Mouse (Mus musculus) limb, embryonic 14.5 days (tissue): ENCODE results near the gene Lyplal1. TPM values are rescaled to one million over a fixed set of nuclear protein-coding genes. Genes with fewer than 3 reads are reported as not detected.

ENCODE experiments used
- ATAC-seq: fragments of 200-750 bp; cut with Nextera tagmentation; 2 replicates; pipeline ENCODE4 v1.8.0; 2017; ENCODE audit warnings: low read depth, moderate number of reproducible peaks, moderate TSS enrichment; ENCODE audit not compliant: low FRiP score
- DNase-seq: peaks from one replicate; pipeline ENCODE4 v3.0.0-alpha.2; 2015; ENCODE audit warnings: low spot score
- H3K27ac ChIP-seq: fragments of 300-500 bp; sonication (generic); replicated peaks from 2 replicates; pipeline ENCODE4 v1.5.1; 2014; ENCODE audit warnings: low read depth, mild to moderate bottlenecking, low read length, moderate library complexity, mixed read lengths
- H3K27me3 ChIP-seq: fragments of 300-500 bp; sonication (generic); 2 replicates; pipeline ENCODE4 v1.6.1; 2014; ENCODE audit warnings: low read length, mixed read lengths; ENCODE audit not compliant: control insufficient read depth, insufficient read depth
- H3K36me3 ChIP-seq: fragments of 300-500 bp; sonication (generic); 2 replicates; pipeline ENCODE4 v1.6.1; 2014; ENCODE audit warnings: mild to moderate bottlenecking, low read length, moderate library complexity, mixed read lengths; ENCODE audit not compliant: control insufficient read depth, insufficient read depth
- H3K4me1 ChIP-seq: fragments of 300-500 bp; sonication (generic); 2 replicates; pipeline ENCODE4 v1.6.1; 2014; ENCODE audit warnings: antibody characterized with exemption, low read length, mixed read lengths; ENCODE audit not compliant: control insufficient read depth, insufficient read depth
- H3K4me2 ChIP-seq: fragments of 300-500 bp; sonication (generic); replicated peaks from 2 replicates; pipeline ENCODE4 v1.6.1; 2014; ENCODE audit warnings: low read depth, mild to moderate bottlenecking, low read length, moderate library complexity; ENCODE audit not compliant: severe bottlenecking
- H3K4me3 ChIP-seq: fragments of 300-500 bp; sonication (generic); replicated peaks from 2 replicates; pipeline ENCODE4 v1.5.1; 2014; ENCODE audit warnings: low read length
- H3K9ac ChIP-seq: fragments of 300-500 bp; sonication (generic); 2 replicates; pipeline ENCODE4 v1.6.1; 2014; ENCODE audit warnings: mild to moderate bottlenecking, low read depth, low read length, moderate library complexity; ENCODE audit not compliant: severe bottlenecking
- H3K9me3 ChIP-seq: fragments of 300-500 bp; sonication (generic); 2 replicates; pipeline ENCODE4 v1.6.1; 2016; ENCODE audit warnings: low read length; ENCODE audit not compliant: control insufficient read depth
- POLR2A ChIP-seq: fragments of 200-500 bp; IDR thresholded peaks from 2 replicates; pipeline ENCODE4 v1.8.0; 2012; ENCODE audit warnings: inconsistent platforms, mild to moderate bottlenecking, moderate library complexity, borderline replicate concordance; ENCODE audit not compliant: insufficient read depth, insufficient read length; ENCODE audit errors: extremely low read depth
- WGBS: fragments of 180-500 bp; shearing (Covaris S2); extraction: QIAGEN DNeasy Blood & Tissue Kit; methylation state at CpG from one replicate; pipeline ENCODE4 v1.1.7; 2014; 5-methylcytosine and 5-hydroxymethylcytosine counted together
- polyA plus RNA-seq, 2 experiments: library from polyadenylated mRNA; depleted of rRNA in 1 of 2; stranded (reverse) in 1 of 2; unstranded in 1 of 2; fragments of >200 nt; fragmentation: Nextera tagmentation in 1 of 2; extraction: Ambion mirVana in 1 of 2; gene quantifications; 2 replicates each; pipeline versions ENCODE4 v1.2.1 to v1.2.3; 2012 to 2014

Gene Lyplal1
- polyA plus RNA-seq, 2 experiments = 14.0 to 18.0 TPM

DNA sequence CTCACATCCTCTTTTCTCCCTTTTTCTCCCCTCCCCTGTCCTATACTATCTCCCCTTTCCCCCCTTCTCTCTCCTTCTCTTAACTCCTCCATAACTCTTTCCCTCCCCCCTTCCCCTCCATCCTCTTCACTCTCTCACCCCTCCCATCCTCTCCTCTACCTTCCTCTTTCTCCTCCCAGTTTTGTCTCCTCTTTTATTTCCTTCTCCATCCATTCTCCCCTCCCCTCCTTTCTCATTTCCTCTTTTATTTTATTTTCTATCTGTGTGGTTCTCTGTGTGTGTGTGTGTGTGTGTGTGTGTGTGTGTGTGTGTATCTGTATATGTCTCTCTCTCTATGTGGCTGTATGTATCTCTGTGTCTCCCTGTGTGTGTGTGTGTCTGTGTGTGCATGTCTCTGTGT lies 6.6 kb upstream of the Lyplal1 start:
- DNase-seq (no peak), ATAC-seq (no peak)
- H3K27me3 ChIP-seq = no peaks in the 10 kb centered on the region
- H3K4me1 ChIP-seq = no peaks in the 10 kb centered on the region
- no peaks in the 10 kb centered on the region for H3K9me3 ChIP-seq
- no peak overlapping the region for H3K4me3 ChIP-seq
- no peak overlapping the region for H3K4me2 ChIP-seq
- no peak overlapping the region for H3K27ac ChIP-seq
- TF ChIP-seq POLR2A = no peak
- no peak overlapping the region for H3K9ac ChIP-seq
- no peaks in the 10 kb centered on the region for H3K36me3 ChIP-seq

GRCm38 (mm10) chr1:186119856-186120255 lies 2.7 kb upstream of the Lyplal1 start:
- no peak overlapping the region for H3K4me2 ChIP-seq
- TF ChIP-seq POLR2A = no peak
- H3K27ac ChIP-seq = no peak overlapping the region
- no peak for DNase-seq
- peaks cover 8% of the 10 kb centered on the region for H3K4me1 ChIP-seq
- H3K9me3 ChIP-seq = no peaks in the 10 kb centered on the region
- WGBS = 57% methylated on average over 5 of the region's 5 CpGs
- H3K4me3 ChIP-seq = no peak overlapping the region
- ATAC-seq = no peak
- H3K36me3 ChIP-seq = no peaks in the 10 kb centered on the region
- no peaks in the 10 kb centered on the region for H3K27me3 ChIP-seq
- no peak overlapping the region for H3K9ac ChIP-seq

- 66% methylated on average over 7 of the region's 7 CpGs for WGBS
Measured at GRCm38 (mm10) chr1:186116086-186116600, 967 bp downstream of the Lyplal1 start.

DNA sequence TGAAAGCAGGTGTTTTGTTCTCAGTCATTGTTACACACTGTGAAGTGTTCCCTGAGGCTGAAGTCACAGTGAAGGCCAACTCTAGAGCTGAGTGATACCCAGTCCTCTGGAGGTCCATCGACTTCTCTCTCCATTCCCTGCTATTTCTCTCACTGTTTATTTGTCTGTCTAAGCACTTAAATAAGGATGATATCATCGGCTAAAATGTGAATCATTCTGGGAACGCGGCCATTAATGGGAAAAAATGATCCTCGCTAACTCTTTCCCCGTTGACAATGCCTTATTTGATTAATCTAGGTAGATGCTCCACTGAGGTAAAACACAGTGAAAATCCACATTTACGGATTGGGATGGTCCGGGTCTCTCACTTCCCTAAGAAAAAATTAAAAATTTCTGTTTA lies 14.8 kb downstream of the Lyplal1 start:
- Histone ChIP-seq H3K27me3 (no peaks in the 10 kb centered on the region), H3K4me3 (no peak overlapping the region), H3K4me1 (no peaks in the 10 kb centered on the region), H3K9ac (no peak overlapping the region), H3K9me3 (no peaks in the 10 kb centered on the region), H3K4me2 (no peak overlapping the region), H3K36me3 (no peaks in the 10 kb centered on the region), H3K27ac (no peak overlapping the region)
- ATAC-seq (no peak), DNase-seq (peak; percentile 46)
- WGBS = 82% methylated on average over 8 of the region's 8 CpGs
- TF ChIP-seq POLR2A = no peak

More at GRCm38 (mm10) chr1:186116086-186116600, 967 bp downstream of the Lyplal1 start:
- Histone ChIP-seq H3K4me1 (peaks cover 8% of the 10 kb centered on the region), H3K9ac (peak overlapping the region; percentile 77), H3K27me3 (no peaks in the 10 kb centered on the region), H3K4me3 (peak overlapping the region; percentile 74), H3K4me2 (peak overlapping the region; percentile 88), H3K36me3 (no peaks in the 10 kb centered on the region), H3K27ac (no peak overlapping the region), H3K9me3 (peaks cover 5% of the 10 kb centered on the region; the same call in 1 of the 2 replicates)
- no peak for DNase-seq
- TF ChIP-seq POLR2A = no peak
- ATAC-seq = no peak

DNA sequence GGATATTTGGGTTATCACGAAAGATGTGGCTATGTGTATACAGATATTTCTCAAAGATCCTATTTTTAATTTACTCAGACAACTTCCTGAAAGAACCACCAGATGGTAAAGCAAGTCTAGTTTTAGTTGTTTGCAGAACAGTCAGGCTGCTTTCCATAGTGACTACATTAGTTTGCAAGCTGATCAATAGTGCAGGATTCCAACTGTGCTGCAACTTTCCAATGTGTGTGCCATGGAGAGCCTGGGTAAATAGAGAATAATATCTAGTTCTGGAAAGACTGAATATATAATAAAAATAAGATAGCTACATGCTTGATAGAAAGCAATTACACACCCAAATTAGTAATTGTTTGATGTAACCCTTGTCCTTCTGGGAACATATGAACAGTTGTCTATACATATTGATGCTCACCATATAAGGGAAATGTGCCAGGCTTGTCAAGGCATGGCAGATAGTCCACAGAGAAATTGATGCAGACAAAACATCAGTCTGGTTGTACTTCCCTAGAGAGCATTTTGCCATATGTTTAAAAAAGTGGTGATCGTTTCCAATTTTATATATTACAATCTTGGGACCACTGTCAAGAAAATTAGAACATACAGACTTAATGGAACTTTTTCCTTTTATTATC lies 50.7 kb downstream of the Lyplal1 start:
- no peak overlapping the region for H3K4me2 ChIP-seq
- H3K4me1 ChIP-seq = peaks cover 6% of the 10 kb centered on the region; the same call in 1 of the 2 replicates
- no peak for DNase-seq
- no peaks in the 10 kb centered on the region for H3K36me3 ChIP-seq
- no peak overlapping the region for H3K27ac ChIP-seq
- no peak overlapping the region for H3K4me3 ChIP-seq
- 88% methylated on average over 2 of the region's 2 CpGs for WGBS
- no peak overlapping the region for H3K9ac ChIP-seq
- peaks cover 6% of the 10 kb centered on the region; the same call in 1 of the 2 replicates for H3K9me3 ChIP-seq
- no peaks in the 10 kb centered on the region for H3K27me3 ChIP-seq
- ATAC-seq = no peak
- no peak for TF ChIP-seq POLR2A

- H3K4me1 ChIP-seq = peaks cover 6% of the 10 kb centered on the region; the same call in 1 of the 2 replicates
- DNase-seq (peak; percentile 26), ATAC-seq (no peak)
- no peak overlapping the region for H3K9ac ChIP-seq
- 70% methylated on average over 2 of the region's 2 CpGs for WGBS
- H3K27me3 ChIP-seq = no peaks in the 10 kb centered on the region
- TF ChIP-seq POLR2A = no peak
- H3K9me3 ChIP-seq = no peaks in the 10 kb centered on the region
- no peak overlapping the region for H3K27ac ChIP-seq
- H3K36me3 ChIP-seq = no peaks in the 10 kb centered on the region
- no peak overlapping the region for H3K4me2 ChIP-seq
- no peak overlapping the region for H3K4me3 ChIP-seq
Measured at GRCm38 (mm10) chr1:186060041-186060440, 57.1 kb downstream of the Lyplal1 start.
